Mouse (Mus musculus) lung, adult 2 months (tissue): ENCODE results near the gene Tex29.

Source experiments
- CTCF ChIP-seq: fragments of 200-500 bp; IDR thresholded peaks from 2 replicates; pipeline ENCODE4 v1.5.1; 2011; ENCODE audit warnings: mild to moderate bottlenecking, low read length, control low read depth; ENCODE audit not compliant: insufficient read depth
- POLR2A ChIP-seq: fragments of 200-500 bp; IDR thresholded peaks from 2 replicates; pipeline ENCODE4 v1.6.1; 2011; ENCODE audit warnings: low read depth, mild to moderate bottlenecking, control low read depth, low read length, borderline replicate concordance; ENCODE audit errors: extremely low read depth

GRCm38 (mm10) chr8:11898814-11899213 lies 58.5 kb downstream of the Tex29 start:
- no peak for TF ChIP-seq POLR2A
- no peak for TF ChIP-seq CTCF
